Mouse (Mus musculus) retina, postnatal 7 days (tissue): ENCODE measurements at regions not wholly inside any gene's neighbourhood (a gene's known extent, or its start where the extent isn't known, plus 50 kb on each side); places are given as distances from the start of the nearest gene placed in this dataset.

Experiments
- DNase-seq: peaks from one replicate; pipeline ENCODE4 v3.0.0-alpha.2; 2012; ENCODE audit warnings: low read depth, low spot score

DNA sequence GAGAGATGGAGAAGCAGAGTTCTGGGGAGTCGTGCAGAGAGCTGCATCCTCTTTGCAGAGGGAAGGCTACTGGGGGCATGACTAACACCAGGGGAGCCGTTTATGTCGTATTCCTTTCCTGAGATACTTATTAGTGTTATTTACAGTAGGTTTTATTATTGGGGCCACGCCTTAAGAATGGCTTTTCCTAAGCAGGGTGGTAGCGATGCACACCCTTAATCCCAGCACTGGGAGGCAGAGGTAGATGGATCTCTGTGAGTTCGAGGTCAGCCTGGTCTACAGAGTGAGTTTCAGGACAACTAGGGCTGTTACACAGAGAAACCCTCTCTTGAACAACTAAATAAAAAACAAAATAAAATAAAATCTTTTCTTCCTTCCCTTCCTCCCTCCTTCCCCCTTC is 212.6 kb downstream of the Enc1 start:
- no peak for DNase-seq

DNA sequence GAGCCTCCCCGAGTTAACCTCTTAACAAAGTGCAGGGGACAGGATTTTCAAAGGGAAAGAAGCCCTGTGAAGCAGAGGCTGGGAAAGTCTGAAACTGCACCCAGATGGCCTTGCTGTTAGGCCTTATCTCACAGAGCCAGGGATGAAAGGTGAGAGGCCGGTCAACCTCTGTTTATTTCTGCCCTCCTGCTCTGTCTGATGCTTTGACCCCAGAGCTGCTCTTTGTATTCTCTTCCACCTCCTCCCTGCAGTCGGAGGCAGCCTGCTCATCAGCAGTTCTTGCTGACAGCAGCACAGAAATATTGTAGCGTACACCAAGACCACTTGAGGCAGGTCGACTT is 212.2 kb downstream of the Enc1 start:
- DNase-seq, result no peak

DNA sequence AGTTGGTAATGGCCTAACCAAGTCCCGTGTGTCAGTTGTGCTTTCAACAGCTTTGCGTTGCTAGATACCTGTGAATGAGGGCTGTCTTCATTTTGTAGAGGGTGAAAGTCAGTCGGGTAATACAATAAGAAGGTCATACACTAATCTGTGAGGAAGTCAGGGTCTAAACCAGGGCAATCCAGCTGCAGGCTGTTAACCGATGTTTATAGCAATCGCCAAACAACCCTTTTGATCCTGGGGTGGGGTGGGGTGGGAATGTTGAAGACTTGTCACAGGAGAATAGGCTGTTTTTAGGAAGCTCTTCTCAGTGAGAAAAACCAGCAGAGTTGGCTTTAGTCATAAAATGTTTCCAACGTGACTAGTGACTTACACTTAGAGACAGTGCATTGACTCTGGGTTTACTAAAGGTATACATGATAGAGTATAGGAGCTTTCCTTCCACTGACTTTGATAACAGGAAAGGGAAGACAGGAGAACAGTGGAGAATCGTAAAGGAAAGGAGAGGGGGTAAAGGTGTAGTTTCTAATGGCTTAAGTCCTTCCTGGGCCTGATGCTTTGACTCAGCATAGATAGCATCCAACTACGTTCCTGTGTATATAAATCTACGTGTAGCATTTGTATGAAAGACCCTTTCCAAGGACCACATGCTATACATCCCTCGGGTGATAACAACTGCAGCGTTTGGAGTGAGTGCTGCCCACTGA is 211.6 kb downstream of the Enc1 start:
- no peak for DNase-seq

DNA sequence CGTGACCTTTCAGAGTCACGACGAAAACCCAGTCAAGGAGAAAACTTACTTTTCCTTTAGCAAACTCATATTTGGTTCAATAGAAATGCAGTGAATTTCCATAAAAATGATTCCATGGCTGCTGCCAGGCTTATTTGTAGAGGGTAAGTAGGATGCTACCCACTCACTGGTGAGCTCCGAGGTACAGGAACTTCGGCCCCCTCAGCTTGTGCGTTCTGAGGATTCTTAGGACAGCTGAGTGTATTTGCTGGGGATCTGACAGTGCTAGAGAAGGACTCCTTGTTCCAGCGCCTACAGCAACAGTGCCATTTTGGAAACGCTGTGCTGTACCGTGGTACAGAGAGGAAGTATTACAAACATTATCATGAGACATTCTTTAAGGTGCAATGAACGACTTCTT is 210.4 kb downstream of the Enc1 start:
- no peak for DNase-seq

DNA sequence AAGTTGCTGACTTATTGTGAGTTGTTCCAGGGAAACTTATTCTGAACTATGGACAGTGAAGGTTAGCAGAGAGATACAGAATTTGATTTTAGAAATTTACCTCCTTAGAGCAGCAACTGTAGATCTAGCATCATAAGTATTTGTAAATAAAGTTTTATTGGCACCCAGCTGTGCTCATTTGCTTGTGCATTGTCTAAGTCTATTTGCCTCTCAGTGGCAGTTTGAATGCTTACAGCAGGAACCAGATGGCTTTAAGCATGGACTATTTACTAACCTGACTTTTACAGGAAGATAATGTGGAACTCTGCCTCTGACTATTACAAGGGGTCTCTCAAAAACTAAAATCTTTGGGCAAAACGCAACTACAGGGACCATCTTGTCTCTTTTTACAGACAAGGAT is 207.2 kb downstream of the Enc1 start:
- no peak for DNase-seq

DNA sequence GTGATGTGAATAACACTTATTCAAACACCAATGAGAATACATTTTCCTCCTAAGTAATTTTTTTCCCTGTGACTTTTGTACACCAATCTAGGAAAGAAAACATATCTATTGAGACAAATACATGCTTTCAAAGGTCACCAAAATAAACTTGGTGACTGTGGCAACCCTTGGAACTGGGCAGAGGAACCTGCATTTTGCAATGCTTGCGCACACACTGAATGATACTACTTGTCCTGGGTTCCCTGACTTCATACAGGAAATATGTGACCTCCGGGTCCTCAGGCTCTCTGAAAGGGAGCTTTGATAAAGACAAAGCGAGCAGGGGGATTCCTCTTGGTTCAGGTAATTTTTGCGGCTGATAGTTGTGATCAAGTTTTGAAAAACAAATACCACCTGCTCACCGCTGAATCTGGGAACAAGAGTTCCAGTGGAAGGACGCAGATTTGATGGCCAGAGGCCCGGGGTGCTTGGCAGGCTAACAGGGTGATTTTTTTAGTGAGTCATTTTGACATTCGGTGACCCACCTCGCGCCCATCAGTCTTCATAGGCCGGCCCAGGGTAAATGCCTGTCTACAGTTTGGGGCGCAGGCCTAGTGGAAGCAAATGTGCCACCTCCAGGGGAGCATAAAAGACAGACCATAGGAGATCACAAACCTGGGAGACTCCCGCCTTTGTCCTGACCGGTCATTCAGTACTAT is 203.0 kb downstream of the Enc1 start:
- DNase-seq, result no peak

DNA sequence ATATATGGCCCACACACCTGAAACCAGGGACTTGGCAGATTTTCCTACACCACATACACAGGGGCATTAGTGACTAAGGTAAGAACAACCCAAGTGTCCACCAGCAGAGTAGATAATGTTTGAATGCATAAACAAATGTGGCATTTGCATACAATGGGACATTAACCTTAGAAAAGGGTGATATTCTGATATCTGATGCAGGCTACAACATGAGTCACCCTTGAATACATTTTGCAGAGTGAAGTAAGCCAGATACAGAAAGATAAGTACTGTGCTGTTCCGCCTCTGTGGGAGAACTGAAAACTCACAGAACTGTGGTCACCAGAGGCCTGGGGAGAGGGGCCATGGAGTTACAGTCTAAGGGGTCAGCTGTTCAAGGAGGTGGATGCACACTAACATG is 201.9 kb downstream of the Enc1 start:
- no peak for DNase-seq

DNA sequence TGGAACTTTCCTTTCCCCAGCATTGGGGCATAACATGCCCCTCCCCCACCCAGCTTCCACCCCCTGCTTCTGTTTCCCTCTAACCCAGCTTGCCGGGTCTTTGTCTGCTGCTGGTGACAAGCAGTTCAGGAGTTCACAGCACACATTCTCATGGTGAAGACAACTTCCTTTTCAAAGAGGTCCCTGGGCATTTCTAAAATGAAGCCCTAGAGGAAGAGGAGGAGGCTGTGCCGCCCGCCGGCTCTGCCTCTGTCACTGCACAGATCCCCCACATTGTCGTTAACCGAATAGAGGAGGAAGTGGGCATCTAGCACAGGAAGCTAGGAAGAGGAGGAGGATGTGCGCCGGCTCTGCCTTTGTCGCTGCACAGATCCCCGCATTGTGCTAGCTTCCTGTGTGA is 201.4 kb downstream of the Enc1 start:
- DNase-seq, result no peak

DNA sequence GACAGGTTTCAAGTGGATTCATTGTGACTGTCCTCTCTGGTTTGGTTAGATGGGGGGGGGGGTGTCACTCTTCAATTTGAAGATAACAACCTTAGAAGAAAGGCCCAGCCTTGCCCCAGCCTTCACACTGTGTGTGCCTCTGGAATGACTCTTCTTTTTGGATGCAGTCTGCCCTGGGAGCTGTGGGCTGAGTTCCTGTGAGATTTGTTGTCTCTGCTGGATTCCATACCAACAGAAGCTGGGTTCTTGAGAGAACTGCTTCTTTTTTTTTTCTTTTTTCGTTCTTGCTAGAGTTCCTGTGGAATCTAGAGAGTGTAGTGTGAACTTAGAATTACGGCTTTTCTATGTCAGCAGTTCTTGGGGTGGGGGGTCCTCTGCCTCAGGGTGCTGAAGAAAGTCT is 200.9 kb downstream of the Enc1 start:
- DNase-seq, result no peak

DNA sequence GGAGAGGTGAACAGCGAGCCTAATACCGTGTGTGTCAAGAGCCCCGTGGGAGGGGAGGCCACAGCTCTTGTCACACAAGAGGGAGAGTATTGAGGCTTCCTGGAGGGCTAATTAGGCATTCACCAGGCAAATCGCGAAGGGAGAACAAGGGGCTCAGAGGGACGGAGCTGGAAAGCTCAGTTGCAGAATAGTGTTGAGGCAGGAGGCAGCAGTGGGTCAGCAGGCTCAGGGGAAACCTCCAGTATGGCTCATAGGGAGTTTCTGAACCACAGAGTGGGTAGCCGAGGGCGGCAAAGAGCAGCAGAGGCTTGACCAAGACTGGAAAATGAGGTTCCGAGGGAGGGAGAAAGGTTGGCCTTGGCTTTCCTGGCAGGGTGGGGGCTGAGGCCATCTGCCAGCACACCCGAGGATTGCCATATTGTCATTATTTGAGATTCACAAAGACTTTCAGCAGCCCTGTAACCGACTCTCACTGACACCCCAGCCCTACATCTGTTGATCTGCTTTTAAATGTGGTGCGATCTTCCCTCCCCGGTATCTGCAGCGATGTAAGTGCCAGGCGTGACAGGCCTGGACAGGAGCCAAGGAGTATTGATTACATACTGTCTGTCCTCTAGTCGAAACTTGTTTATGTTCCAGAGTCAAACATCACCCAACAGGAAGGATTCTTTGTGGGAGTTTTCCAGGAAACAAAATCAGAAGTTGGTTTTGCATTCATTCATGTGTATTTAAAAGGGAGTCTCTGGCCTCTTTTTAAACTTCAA is 198.5 kb downstream of the Enc1 start:
- no peak for DNase-seq

DNA sequence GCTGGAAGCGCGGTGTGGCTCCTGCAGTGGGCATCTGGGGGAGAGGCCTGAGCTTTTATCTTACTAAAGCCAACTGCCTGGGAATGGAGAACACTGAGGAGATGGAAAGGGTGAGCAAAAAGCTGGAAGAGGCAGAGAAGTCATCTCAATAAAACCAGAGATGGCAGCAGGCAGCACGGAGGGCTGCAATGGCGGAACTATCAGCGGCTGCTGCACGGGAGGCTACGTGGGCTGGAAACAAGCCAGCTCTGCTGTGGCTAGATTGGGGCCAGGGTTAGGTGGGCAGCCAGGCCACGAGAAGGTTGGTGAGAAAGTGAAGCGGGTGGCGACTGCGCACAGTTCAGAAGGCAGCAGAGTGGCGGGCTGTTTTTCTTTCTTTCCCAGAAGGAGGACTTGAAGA is 197.8 kb downstream of the Enc1 start:
- DNase-seq, result no peak

DNA sequence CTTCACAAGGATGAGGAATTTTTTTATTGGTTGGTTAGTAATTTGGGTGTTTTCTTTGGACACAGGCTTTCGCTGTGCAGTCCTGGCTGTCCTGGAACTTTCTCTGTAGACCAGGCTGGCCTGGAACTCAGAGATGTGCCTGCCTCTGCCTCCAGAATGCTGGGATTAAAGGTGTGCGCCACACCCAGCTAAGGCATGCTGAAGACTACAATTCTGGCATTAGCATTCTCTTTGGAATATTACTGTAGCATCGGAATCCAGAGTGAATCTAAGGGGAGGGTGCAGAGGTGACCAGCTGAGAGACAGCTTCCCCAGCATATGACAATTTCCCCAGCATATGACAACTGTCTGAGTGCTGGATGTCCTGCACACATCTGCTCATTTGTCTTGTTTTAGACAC is 197.4 kb downstream of the Enc1 start:
- no peak for DNase-seq

DNA sequence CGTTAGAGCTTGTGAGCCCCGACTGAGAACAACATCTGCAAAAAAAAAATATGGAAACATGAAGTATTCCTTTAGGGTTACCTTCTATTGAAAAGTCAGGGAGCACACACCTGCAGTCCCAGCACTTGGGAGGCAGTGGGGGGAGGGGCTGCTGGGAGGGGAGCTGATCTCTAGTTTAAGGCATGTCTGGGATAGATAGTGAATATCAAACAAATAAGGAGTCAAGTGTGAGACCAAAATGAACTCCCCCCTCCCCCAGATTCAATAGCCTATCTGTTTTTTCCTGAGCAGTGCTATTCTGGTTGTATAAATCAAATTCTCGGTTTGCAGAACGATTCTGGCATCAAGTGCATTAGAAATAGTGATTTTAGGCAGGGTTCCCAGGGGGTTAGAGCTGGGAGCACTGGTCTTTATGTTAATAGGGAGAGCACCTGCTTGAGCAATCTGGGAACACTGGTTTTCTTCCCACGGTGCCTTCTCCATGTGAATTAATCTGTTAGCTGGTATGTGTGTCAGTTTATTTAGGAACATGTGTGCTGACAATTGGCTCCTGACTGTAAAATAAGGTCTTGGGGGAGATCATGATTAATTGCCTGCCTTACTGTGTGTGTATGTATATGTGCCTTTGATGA is 195.9 kb downstream of the Enc1 start:
- no peak for DNase-seq

DNA sequence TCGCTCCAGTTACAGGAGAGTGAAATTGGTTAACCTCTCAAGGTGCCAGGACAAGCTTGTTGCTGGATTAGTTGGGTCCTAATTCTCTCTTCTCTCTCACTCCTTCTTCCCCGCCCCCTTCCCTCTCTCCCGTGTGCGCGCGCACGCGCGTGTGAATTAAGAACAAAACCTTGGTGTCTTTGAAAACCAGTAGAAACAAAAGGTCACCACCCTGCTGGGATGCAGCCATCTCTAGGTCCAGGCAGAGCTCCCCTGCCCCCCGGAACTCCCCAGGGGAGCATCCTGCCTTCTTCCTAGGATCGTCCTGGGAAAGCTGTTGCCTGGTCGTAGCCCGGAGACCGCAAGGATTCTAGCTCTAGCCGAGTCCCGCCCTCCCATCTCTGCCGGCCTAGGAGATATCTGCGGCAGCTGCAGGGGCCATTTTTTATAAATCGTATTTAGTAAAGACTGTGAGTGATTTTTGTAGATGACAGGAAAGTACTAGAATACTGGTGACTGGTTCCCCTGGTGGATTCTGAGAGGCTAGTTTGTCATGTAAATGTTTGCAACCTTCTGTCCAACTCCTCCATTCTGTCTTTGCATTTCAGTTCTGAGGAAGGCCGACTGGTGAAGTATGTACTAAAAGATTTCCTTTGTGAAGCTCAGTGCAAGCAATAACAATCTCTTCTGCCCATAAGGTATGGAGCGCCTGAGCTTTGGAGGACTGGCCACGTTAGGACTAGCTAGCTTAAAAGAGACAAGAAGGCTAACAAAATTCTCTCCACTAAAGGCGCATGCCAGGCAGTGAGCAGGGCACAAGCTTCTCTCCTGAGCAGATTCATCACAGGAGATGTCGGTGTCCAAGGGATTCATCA is 195.2 kb downstream of the Enc1 start:
- DNase-seq, result peak; percentile 29

DNA sequence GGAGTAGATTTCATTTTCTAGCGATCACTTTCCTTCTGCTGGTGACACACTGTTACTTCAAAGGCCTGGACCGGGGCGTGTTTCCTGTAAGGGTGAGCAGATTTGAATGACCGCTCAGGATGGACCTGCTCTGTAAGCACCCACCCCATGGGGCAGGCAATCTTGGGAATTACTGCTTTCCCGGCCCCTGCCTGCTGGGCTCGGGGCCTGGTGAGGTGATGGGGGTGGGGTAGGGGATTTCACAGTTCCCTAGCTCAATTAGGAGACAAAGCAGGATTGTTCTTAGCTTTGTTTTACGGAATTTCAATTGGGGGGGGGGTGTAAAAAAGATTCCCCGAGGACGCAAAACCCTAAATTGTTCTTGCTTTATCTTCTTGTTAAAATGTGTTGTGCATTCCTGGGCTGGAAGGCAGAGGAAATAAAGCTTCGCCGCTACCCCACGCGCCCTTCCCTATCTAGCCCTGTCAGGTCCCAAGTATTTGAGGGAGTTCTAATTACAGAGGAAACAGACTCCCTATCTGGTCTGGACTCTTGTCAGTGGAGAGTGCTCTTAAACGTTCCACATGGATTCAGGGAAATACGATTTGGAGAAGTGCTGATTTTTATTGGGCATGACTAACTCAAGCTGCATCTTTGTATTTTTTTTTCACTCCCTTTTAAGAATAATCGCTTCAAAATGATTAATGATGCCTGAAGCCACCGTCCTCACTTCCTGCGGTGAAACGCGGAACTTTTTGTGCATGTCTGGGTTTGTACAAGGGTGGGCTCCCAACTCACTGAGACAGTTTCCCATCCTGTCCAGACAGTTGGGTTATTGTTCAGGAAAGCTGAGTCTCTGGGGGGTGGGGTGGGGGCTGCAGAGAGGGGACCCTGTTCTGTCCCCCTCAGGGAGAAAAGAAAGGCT is 194.3 kb downstream of the Enc1 start:
- no peak for DNase-seq

DNA sequence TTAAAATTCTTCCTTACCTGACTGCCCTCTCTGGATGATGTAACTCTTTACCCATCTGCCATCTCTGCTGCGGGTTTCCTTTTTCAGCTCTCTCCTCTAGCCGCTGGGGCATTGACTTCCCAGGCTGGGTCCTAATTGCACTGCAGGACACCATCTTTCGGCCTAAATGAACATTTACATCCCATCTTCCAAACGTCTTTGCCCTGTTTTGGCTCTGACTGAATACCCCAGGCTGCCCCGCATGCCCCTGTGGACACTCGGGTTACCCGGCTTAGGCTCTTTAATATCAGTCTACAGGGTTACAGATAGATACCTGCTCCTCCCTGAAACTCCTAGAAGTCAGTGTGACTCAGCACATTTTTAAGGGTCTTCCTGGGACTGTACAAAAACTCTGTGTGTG is 193.3 kb downstream of the Enc1 start:
- no peak for DNase-seq

DNA sequence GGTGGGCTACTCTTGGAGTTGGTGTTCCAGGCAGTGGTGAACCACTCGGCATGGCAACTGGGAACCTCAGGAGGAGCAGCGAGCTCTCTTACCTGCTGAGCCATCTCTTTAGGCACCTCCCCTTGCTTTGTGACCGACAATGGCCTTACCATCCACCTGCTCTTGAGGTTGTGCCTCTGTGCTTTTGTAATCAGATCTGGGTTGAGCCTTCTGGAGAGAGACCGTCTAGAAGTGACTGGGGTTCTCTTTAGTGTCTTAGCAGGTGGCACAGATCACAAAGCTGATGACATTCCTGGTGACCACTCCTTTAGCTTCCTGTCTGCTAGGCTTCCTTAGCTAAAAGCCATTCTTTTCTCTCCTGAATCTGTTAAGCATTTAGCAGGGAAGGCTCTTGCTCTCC is 191.7 kb downstream of the Enc1 start:
- no peak for DNase-seq

DNA sequence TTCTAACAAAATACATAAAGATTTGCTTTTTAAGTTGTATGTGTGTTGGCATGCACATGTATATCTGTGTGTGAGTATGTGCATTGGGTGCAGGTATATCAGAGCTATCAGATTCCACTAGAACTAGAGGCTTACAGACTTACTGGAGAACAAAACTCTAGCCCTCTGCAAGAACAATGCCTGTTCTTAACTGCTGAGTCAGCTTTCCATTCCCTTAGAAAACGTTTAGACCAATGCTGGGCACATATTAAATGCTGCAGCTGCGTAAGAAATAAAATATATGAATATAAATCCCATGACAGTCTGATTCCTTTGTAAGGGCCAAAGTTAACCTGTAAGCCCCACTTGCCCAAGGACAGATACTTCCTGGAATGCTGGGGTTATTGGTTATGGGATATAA is 190.0 kb downstream of the Enc1 start:
- no peak for DNase-seq

DNA sequence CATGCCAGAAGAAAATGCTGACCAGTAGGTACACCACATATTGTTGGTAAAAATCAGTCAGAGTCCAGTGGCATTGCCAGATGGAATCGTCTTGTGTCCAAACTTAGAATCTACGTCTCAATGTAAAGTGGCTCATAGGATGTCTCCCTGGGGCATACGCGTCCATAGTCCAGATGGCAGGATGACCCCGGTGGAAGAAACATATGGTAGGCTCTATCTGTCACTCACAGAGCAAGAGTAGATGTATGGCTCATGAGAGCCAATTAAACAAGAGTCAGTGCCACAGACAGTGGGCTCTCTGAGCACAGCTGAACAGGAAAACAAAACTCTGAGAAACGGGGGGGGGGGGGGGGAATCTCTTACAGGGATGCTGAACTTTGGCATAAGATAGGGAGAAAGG is 187.3 kb downstream of the Enc1 start:
- DNase-seq, result no peak

DNA sequence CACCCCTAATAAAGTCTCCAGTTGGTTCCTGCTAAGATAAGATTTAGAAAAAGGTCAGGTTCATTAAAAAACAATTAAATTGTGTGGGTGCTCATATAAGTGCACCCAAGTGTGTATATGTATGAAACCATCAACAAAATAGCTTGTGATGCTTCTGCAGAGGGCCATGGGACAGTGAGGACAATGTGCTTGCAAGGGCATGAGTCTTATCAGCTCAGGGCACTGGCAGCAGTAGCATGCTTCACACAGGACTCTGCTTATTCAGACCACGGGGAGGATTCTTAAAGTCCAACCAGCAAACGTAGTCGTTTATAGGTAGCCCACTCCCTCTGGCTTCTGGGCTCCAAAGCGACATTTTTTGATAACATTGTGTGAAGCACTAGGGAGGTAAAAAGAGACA is 186.6 kb downstream of the Enc1 start:
- no peak for DNase-seq

DNA sequence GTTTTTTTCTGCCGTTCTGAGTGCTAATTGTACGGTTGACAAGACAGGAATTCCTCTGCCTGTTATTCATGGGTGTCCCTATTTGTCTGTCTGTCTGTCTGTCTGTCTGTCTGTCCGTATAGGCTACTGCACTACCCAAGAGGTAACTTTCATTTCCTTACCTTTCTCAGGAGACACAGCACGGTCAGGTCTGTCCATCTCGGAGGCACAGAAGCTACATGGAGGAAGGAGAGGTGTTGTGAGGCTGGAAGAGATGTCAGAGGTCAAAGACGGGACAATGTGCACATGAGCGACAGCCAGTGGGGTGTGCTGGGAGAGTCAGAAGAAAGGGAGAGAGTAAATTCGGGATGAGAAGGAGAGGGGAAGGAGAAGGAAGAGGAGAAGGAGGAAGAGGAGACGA is 184.8 kb downstream of the Enc1 start:
- no peak for DNase-seq
